Mouse (Mus musculus) midbrain, embryonic 10.5 days (tissue): ENCODE measurements around the gene Golga5. TPM values are rescaled to one million over a fixed set of nuclear protein-coding genes. Genes with fewer than 3 reads are reported as not detected.
"Not testable (repeated sequence)": the region's sequence is repeated elsewhere in the genome, so short reads cannot be mapped to it uniquely, and the experiment has no call there.

Experiments
- DNase-seq: peaks from one replicate; pipeline ENCODE4 v3.0.0-alpha.2; 2017; ENCODE audit warnings: low spot score
- H3K27ac ChIP-seq: fragments of 300-500 bp; sonication (generic); replicated peaks from 2 replicates; pipeline ENCODE4 v1.5.1; 2016; ENCODE audit warnings: mild to moderate bottlenecking
- H3K27me3 ChIP-seq: fragments of 300-500 bp; sonication (generic); 2 replicates; pipeline ENCODE4 v1.6.1; 2016; ENCODE audit warnings: low read depth, mild to moderate bottlenecking; ENCODE audit not compliant: poor library complexity, severe bottlenecking
- H3K36me3 ChIP-seq: fragments of 300-500 bp; sonication (generic); 2 replicates; pipeline ENCODE4 v1.6.1; 2016; ENCODE audit warnings: mild to moderate bottlenecking, moderate library complexity
- H3K4me1 ChIP-seq: fragments of 300-500 bp; sonication (generic); 2 replicates; pipeline ENCODE4 v1.6.1; 2016
- H3K4me3 ChIP-seq: fragments of 300-500 bp; sonication (generic); 2 replicates; pipeline ENCODE4 v1.5.1; 2016; ENCODE audit warnings: mild to moderate bottlenecking, moderate library complexity
- H3K9me3 ChIP-seq: fragments of 300-500 bp; sonication (generic); replicated peaks from 2 replicates; pipeline ENCODE4 v1.6.1; 2016; ENCODE audit warnings: mild to moderate bottlenecking
- WGBS: fragments of 180-500 bp; shearing (Covaris S2); methylation state at CpG from one replicate; pipeline ENCODE4 v1.1.7; 2016; 5-methylcytosine and 5-hydroxymethylcytosine counted together
- polyA plus RNA-seq: library from polyadenylated mRNA; unstranded; fragments of >200 nt; fragmentation: Nextera tagmentation; extraction: Ambion mirVana; gene quantifications from 2 replicates; pipeline ENCODE4 v1.2.1, GENCODE M21; 2016

The Golga5 gene
- polyA plus RNA-seq, 1 experiment from 2014 or later, result 24.6 TPM

GRCm38 (mm10) chr12:102456467-102457193 lies 12.3 kb upstream of the Golga5 start:
- Histone ChIP-seq H3K27ac (no peak overlapping the region), H3K36me3 (no peaks in the 10 kb centered on the region), H3K27me3 (no peaks in the 10 kb centered on the region), H3K9me3 (no peaks in the 10 kb centered on the region), H3K4me1 (no peaks in the 10 kb centered on the region), H3K4me3 (no peak overlapping the region)
- DNase-seq, result no peak
- WGBS, result 83% methylated on average over 7 of the region's 7 CpGs

GRCm38 (mm10) chr12:102460014-102460413 lies 8.9 kb upstream of the Golga5 start:
- no peaks in the 10 kb centered on the region for H3K9me3 ChIP-seq
- no peak overlapping the region for H3K4me3 ChIP-seq
- H3K27me3 ChIP-seq, result no peaks in the 10 kb centered on the region
- no peaks in the 10 kb centered on the region for H3K36me3 ChIP-seq
- H3K4me1 ChIP-seq, result no peaks in the 10 kb centered on the region
- no peak overlapping the region for H3K27ac ChIP-seq
- no peak for DNase-seq
- 83% methylated on average over 5 of the region's 5 CpGs for WGBS

GRCm38 (mm10) chr12:102461177-102461576 lies 7.8 kb upstream of the Golga5 start:
- H3K4me3 ChIP-seq, result no peak overlapping the region
- no peaks in the 10 kb centered on the region for H3K36me3 ChIP-seq
- H3K4me1 ChIP-seq, result no peaks in the 10 kb centered on the region
- H3K27ac ChIP-seq, result no peak overlapping the region
- WGBS, result 87% methylated on average over 5 of the region's 5 CpGs
- no peaks in the 10 kb centered on the region for H3K9me3 ChIP-seq
- DNase-seq, result no peak
- H3K27me3 ChIP-seq, result no peaks in the 10 kb centered on the region

- DNase-seq, result no peak
- no peak overlapping the region for H3K4me3 ChIP-seq
- H3K9me3 ChIP-seq, result no peaks in the 10 kb centered on the region
- no peaks in the 10 kb centered on the region for H3K36me3 ChIP-seq
- H3K27ac ChIP-seq, result no peak overlapping the region
- WGBS, result 61% methylated on average over 4 of the region's 4 CpGs
- H3K4me1 ChIP-seq, result peaks cover 3% of the 10 kb centered on the region
- no peaks in the 10 kb centered on the region for H3K27me3 ChIP-seq
Observed at GRCm38 (mm10) chr12:102464650-102465049, 4.3 kb upstream of the Golga5 start.

- 86% methylated on average over 1 of the region's 1 CpGs for WGBS
- Histone ChIP-seq H3K27ac (no peak overlapping the region), H3K36me3 (peaks cover 7% of the 10 kb centered on the region), H3K27me3 (no peaks in the 10 kb centered on the region), H3K4me3 (no peak overlapping the region), H3K9me3 (no peaks in the 10 kb centered on the region), H3K4me1 (peaks cover 9% of the 10 kb centered on the region)
- DNase-seq, result no peak
Observed at GRCm38 (mm10) chr12:102468136-102468535, 799 bp upstream of the Golga5 start.

- no peak overlapping the region for H3K27ac ChIP-seq
- DNase-seq, result no peak
- no peaks in the 10 kb centered on the region for H3K9me3 ChIP-seq
- WGBS, result 91% methylated on average over 7 of the region's 7 CpGs
- no peak overlapping the region for H3K4me3 ChIP-seq
- peaks cover 7% of the 10 kb centered on the region for H3K4me1 ChIP-seq
- H3K27me3 ChIP-seq, result no peaks in the 10 kb centered on the region
- H3K36me3 ChIP-seq, result peaks cover 59% of the 10 kb centered on the region
Observed at GRCm38 (mm10) chr12:102474411-102474810, 5.5 kb downstream of the Golga5 start.

- DNase-seq, result no peak
- no peak overlapping the region for H3K4me3 ChIP-seq
- H3K27me3 ChIP-seq, result no peaks in the 10 kb centered on the region
- WGBS, result 93% methylated on average over 4 of the region's 4 CpGs
- H3K9me3 ChIP-seq, result no peaks in the 10 kb centered on the region
- H3K27ac ChIP-seq, result no peak overlapping the region
- H3K4me1 ChIP-seq, result no peaks in the 10 kb centered on the region
- H3K36me3 ChIP-seq, result peaks cover 87% of the 10 kb centered on the region
Observed at GRCm38 (mm10) chr12:102480481-102480880, 11.5 kb downstream of the Golga5 start.

- Histone ChIP-seq H3K9me3 (no peaks in the 10 kb centered on the region), H3K4me1 (no peaks in the 10 kb centered on the region), H3K27ac (no peak overlapping the region), H3K36me3 (peaks cover 89% of the 10 kb centered on the region), H3K27me3 (no peaks in the 10 kb centered on the region), H3K4me3 (no peak overlapping the region)
- 68% methylated on average over 3 of the region's 3 CpGs for WGBS
- no peak for DNase-seq
Observed at GRCm38 (mm10) chr12:102484946-102485345, 16.0 kb downstream of the Golga5 start.

GRCm38 (mm10) chr12:102491911-102492310 lies 23.0 kb downstream of the Golga5 start:
- Histone ChIP-seq H3K27ac (no peak overlapping the region), H3K27me3 (no peaks in the 10 kb centered on the region), H3K4me1 (no peaks in the 10 kb centered on the region), H3K9me3 (no peaks in the 10 kb centered on the region), H3K36me3 (peaks cover 89% of the 10 kb centered on the region), H3K4me3 (no peak overlapping the region)
- no peak for DNase-seq
- 92% methylated on average over 5 of the region's 5 CpGs for WGBS

- 87% methylated on average over 6 of the region's 6 CpGs for WGBS
- H3K27me3 ChIP-seq, H3K4me3 ChIP-seq, H3K9me3 ChIP-seq, DNase-seq, H3K27ac ChIP-seq, H3K4me1 ChIP-seq: not testable (repeated sequence)
- H3K36me3 ChIP-seq, result peaks cover 75% of the 10 kb centered on the region
Observed at GRCm38 (mm10) chr12:102495754-102496153, 26.8 kb downstream of the Golga5 start.

- Histone ChIP-seq H3K36me3 (peaks cover 53% of the 10 kb centered on the region), H3K9me3 (no peaks in the 10 kb centered on the region), H3K27me3 (no peaks in the 10 kb centered on the region), H3K4me3 (no peak overlapping the region), H3K4me1 (no peaks in the 10 kb centered on the region), H3K27ac (no peak overlapping the region)
- no peak for DNase-seq
- WGBS, result 89% methylated on average over 2 of the region's 2 CpGs
Observed at GRCm38 (mm10) chr12:102497905-102498304, 29.0 kb downstream of the Golga5 start.

GRCm38 (mm10) chr12:102498726-102499125 lies 29.8 kb downstream of the Golga5 start:
- H3K27me3 ChIP-seq, result no peaks in the 10 kb centered on the region
- no peaks in the 10 kb centered on the region for H3K9me3 ChIP-seq
- DNase-seq, result no peak
- H3K27ac ChIP-seq, result no peak overlapping the region
- no peaks in the 10 kb centered on the region for H3K4me1 ChIP-seq
- no peak overlapping the region for H3K4me3 ChIP-seq
- 88% methylated on average over 8 of the region's 8 CpGs for whole genome bisulfite sequencing
- H3K36me3 ChIP-seq, result peaks cover 46% of the 10 kb centered on the region

GRCm38 (mm10) chr12:102499210-102499609 lies 30.3 kb downstream of the Golga5 start:
- H3K4me3 ChIP-seq, result no peak overlapping the region
- no peaks in the 10 kb centered on the region for H3K4me1 ChIP-seq
- no peak overlapping the region for H3K27ac ChIP-seq
- no peaks in the 10 kb centered on the region for H3K9me3 ChIP-seq
- H3K36me3 ChIP-seq, result peaks cover 41% of the 10 kb centered on the region
- no peak for DNase-seq
- no peaks in the 10 kb centered on the region for H3K27me3 ChIP-seq
- WGBS, result 91% methylated on average over 5 of the region's 5 CpGs
